Mouse (Mus musculus): ENCODE measurements around the gene Zfp580. TPM values are rescaled to one million over a fixed set of nuclear protein-coding genes. Genes with fewer than 3 reads are reported as not detected.

The Zfp580 gene
- polyA plus RNA-seq, 1 experiment = 14.0 TPM

- Histone ChIP-seq H3K27ac (ENCODE audit: insufficient read depth, low read length) (no peak overlapping the region), H3K36me3 (ENCODE audit: control insufficient read depth, insufficient read depth, low read length, poor library complexity, severe bottlenecking) (no peaks in the 10 kb centered on the region), H3K4me3 (ENCODE audit: low read depth, low read length) (no peak overlapping the region), H3K27me3 (ENCODE audit: control insufficient read depth, insufficient read depth, low read length, poor library complexity, severe bottlenecking) (no peaks in the 10 kb centered on the region), H3K9ac (ENCODE audit: low read depth, poor library complexity, severe bottlenecking) (no peak overlapping the region), H3K4me1 (ENCODE audit: control insufficient read depth, insufficient read depth, low read length) (peaks cover 6% of the 10 kb centered on the region), H3K9me3 (replicated peaks; ENCODE audit: control insufficient read depth, insufficient read depth, low read length, poor library complexity, severe bottlenecking) (no peaks in the 10 kb centered on the region)
- TF ChIP-seq POLR2A (IDR thresholded peaks at IDR 0.05; ENCODE audit: insufficient read depth, low read length) = no peak
- TF ChIP-seq CTCF (IDR thresholded peaks at IDR 0.05; ENCODE audit: low read depth, low read length) = no peak
- no peak for TF ChIP-seq EP300 (IDR thresholded peaks at IDR 0.05; ENCODE audit: insufficient read depth, low read depth, low read length)
Observed at GRCm38 (mm10) chr7:5058631-5059030, 7.3 kb downstream of the Zfp580 start.

GRCm38 (mm10) chr7:5059421-5059820 is 8.1 kb downstream of the Zfp580 start:
- no peak for TF ChIP-seq CTCF (IDR thresholded peaks at IDR 0.05; ENCODE audit: low read depth, low read length)
- TF ChIP-seq EP300 (IDR thresholded peaks at IDR 0.05; ENCODE audit: insufficient read depth, low read depth, low read length) = no peak
- no peak for TF ChIP-seq POLR2A (IDR thresholded peaks at IDR 0.05; ENCODE audit: insufficient read depth, low read length)
- H3K4me3 ChIP-seq (ENCODE audit: low read depth, low read length) = no peak overlapping the region
- peaks cover 6% of the 10 kb centered on the region for H3K4me1 ChIP-seq (ENCODE audit: control insufficient read depth, insufficient read depth, low read length)
- H3K27ac ChIP-seq (ENCODE audit: insufficient read depth, low read length) = no peak overlapping the region
- no peaks in the 10 kb centered on the region for H3K36me3 ChIP-seq (ENCODE audit: control insufficient read depth, insufficient read depth, low read length, poor library complexity, severe bottlenecking)
- H3K27me3 ChIP-seq (ENCODE audit: control insufficient read depth, insufficient read depth, low read length, poor library complexity, severe bottlenecking) = no peaks in the 10 kb centered on the region
- no peak overlapping the region for H3K9ac ChIP-seq (ENCODE audit: low read depth, poor library complexity, severe bottlenecking)
- no peaks in the 10 kb centered on the region for H3K9me3 ChIP-seq (replicated peaks; ENCODE audit: control insufficient read depth, insufficient read depth, low read length, poor library complexity, severe bottlenecking)

- H3K4me1 ChIP-seq (ENCODE audit: control insufficient read depth, insufficient read depth, low read length) = peaks cover 6% of the 10 kb centered on the region
- peak overlapping the region; percentile 95 for H3K27ac ChIP-seq (ENCODE audit: insufficient read depth, low read length)
- peak overlapping the region; percentile 87 for H3K4me3 ChIP-seq (ENCODE audit: low read depth, low read length)
- no peak for TF ChIP-seq POLR2A (IDR thresholded peaks at IDR 0.05; ENCODE audit: insufficient read depth, low read length)
- no peak for TF ChIP-seq EP300 (IDR thresholded peaks at IDR 0.05; ENCODE audit: insufficient read depth, low read depth, low read length)
- TF ChIP-seq CTCF (IDR thresholded peaks at IDR 0.05; ENCODE audit: low read depth, low read length) = peak; percentile 76
- H3K36me3 ChIP-seq (ENCODE audit: control insufficient read depth, insufficient read depth, low read length, poor library complexity, severe bottlenecking) = no peaks in the 10 kb centered on the region
- no peaks in the 10 kb centered on the region for H3K9me3 ChIP-seq (replicated peaks; ENCODE audit: control insufficient read depth, insufficient read depth, low read length, poor library complexity, severe bottlenecking)
- H3K9ac ChIP-seq (ENCODE audit: low read depth, poor library complexity, severe bottlenecking) = peak overlapping the region; percentile 93
- no peaks in the 10 kb centered on the region for H3K27me3 ChIP-seq (ENCODE audit: control insufficient read depth, insufficient read depth, low read length, poor library complexity, severe bottlenecking)
Observed at GRCm38 (mm10) chr7:5060239-5060731, 8.9 kb downstream of the Zfp580 start.

GRCm38 (mm10) chr7:5060944-5061773 is 9.8 kb downstream of the Zfp580 start:
- peaks cover 9% of the 10 kb centered on the region for H3K4me1 ChIP-seq (ENCODE audit: control insufficient read depth, insufficient read depth, low read length)

GRCm38 (mm10) chr7:5061774-5062359 is 10.5 kb downstream of the Zfp580 start, which contains the start of gene U2af2:
TSS of gene U2af2 (plus strand) at chr7:5062143.
- Histone ChIP-seq H3K9ac (ENCODE audit: low read depth, poor library complexity, severe bottlenecking) (peak within 1 kb of the TSS; percentile 93), H3K27ac (ENCODE audit: insufficient read depth, low read length) (peak within 1 kb of the TSS; percentile 95), H3K27me3 (ENCODE audit: control insufficient read depth, insufficient read depth, low read length, poor library complexity, severe bottlenecking) (no peaks in the 10 kb centered on the region), H3K4me1 (ENCODE audit: control insufficient read depth, insufficient read depth, low read length) (peaks cover 10% of the 10 kb centered on the region), H3K4me3 (ENCODE audit: low read depth, low read length) (peak within 1 kb of the TSS; percentile 87), H3K36me3 (ENCODE audit: control insufficient read depth, insufficient read depth, low read length, poor library complexity, severe bottlenecking) (peaks cover 3% of the 10 kb centered on the region; the same call in 1 of the 2 replicates), H3K9me3 (replicated peaks; ENCODE audit: control insufficient read depth, insufficient read depth, low read length, poor library complexity, severe bottlenecking) (no peaks in the 10 kb centered on the region)
- TF ChIP-seq POLR2A (IDR thresholded peaks at IDR 0.05; ENCODE audit: insufficient read depth, low read length) (no peak), EP300 (IDR thresholded peaks at IDR 0.05; ENCODE audit: insufficient read depth, low read depth, low read length) (0 out of 2 replicates have a peak, but pooled peaks have one; percentile 31), CTCF (IDR thresholded peaks at IDR 0.05; ENCODE audit: low read depth, low read length) (no peak)

More at GRCm38 (mm10) chr7:5060944-5061773, 9.8 kb downstream of the Zfp580 start:
- Histone ChIP-seq H3K4me3 (ENCODE audit: low read depth, low read length) (peak overlapping the region; percentile 87), H3K27me3 (ENCODE audit: control insufficient read depth, insufficient read depth, low read length, poor library complexity, severe bottlenecking) (no peaks in the 10 kb centered on the region), H3K27ac (ENCODE audit: insufficient read depth, low read length) (peak overlapping the region; percentile 95), H3K9me3 (replicated peaks; ENCODE audit: control insufficient read depth, insufficient read depth, low read length, poor library complexity, severe bottlenecking) (no peaks in the 10 kb centered on the region), H3K36me3 (ENCODE audit: control insufficient read depth, insufficient read depth, low read length, poor library complexity, severe bottlenecking) (no peaks in the 10 kb centered on the region), H3K9ac (ENCODE audit: low read depth, poor library complexity, severe bottlenecking) (peak overlapping the region; percentile 93)
- TF ChIP-seq POLR2A (IDR thresholded peaks at IDR 0.05; ENCODE audit: insufficient read depth, low read length) = no peak
- peak; percentile 72; the same call in 1 of the 2 replicates for TF ChIP-seq EP300 (IDR thresholded peaks at IDR 0.05; ENCODE audit: insufficient read depth, low read depth, low read length)
- peak; percentile 67 for TF ChIP-seq CTCF (IDR thresholded peaks at IDR 0.05; ENCODE audit: low read depth, low read length)
